Comparison of ENCODE assay signal across 42 mouse cellular contexts in genomic region chr12:102916073-102916472, GRCm38 (mm10). TPM values are rescaled to one million over a fixed set of nuclear protein-coding genes. Genes with fewer than 3 reads are reported as not detected.
"Had no signal": no experiment of that assay in that cellular context is flagged by ENCODE, and none has a peak within 500 bp of the region (broad histone marks: within the 10 kb centered on the region; RNA-seq: fewer than 3 reads in every experiment).

No protein-coding gene starts in this region.

- H3K4me3 ChIP-seq: gastrocnemius, adult 2 months; heart, embryonic 10.5 days; heart, embryonic 12.5 days; hindbrain, embryonic 13.5 days; hindbrain, embryonic 15.5 days; kidney, embryonic 15.5 days; layer of hippocampus, adult 2 months; limb, embryonic 13.5 days; limb, embryonic 15.5 days; liver, embryonic 12.5 days had no signal

- H3K4me2 ChIP-seq: heart, embryonic 12.5 days; hindbrain, embryonic 13.5 days; hindbrain, embryonic 15.5 days; kidney, embryonic 15.5 days; limb, embryonic 13.5 days; limb, embryonic 15.5 days; liver, embryonic 12.5 days had no signal

- H3K4me1 ChIP-seq: heart, embryonic 10.5 days; heart, embryonic 12.5 days; hindbrain, embryonic 13.5 days; hindbrain, embryonic 15.5 days; kidney, embryonic 15.5 days; limb, embryonic 15.5 days; liver, embryonic 12.5 days had no signal

- DNase-seq: forebrain, postnatal 0 days; gastrocnemius, adult 2 months; gastrocnemius, postnatal 10 days; gastrocnemius, postnatal 25 days; heart, adult 18-20 months; heart, postnatal 10 days; heart, postnatal 36 days; kidney, adult 11 months; kidney, adult 2 months; kidney, adult 9 months; kidney, postnatal 14 days; kidney, postnatal 36 days; layer of hippocampus, postnatal 36 days; left cerebral cortex, postnatal 4 days had no signal

- H3K9ac ChIP-seq: forebrain, postnatal 0 days; heart, embryonic 12.5 days; hindbrain, embryonic 13.5 days; hindbrain, embryonic 15.5 days; kidney, embryonic 15.5 days; limb, embryonic 13.5 days; limb, embryonic 15.5 days; liver, embryonic 12.5 days; liver, embryonic 14.5 days had no signal

- H3K27me3 ChIP-seq: hindbrain, embryonic 13.5 days; hindbrain, embryonic 15.5 days; kidney, embryonic 15.5 days; liver, embryonic 12.5 days had no signal

- ATAC-seq: forebrain, postnatal 0 days; hindbrain, postnatal 0 days; inflammation-experienced regulatory T-cells, adult 6 months; liver, embryonic 12.5 days had no signal

- H3K27ac ChIP-seq: gastrocnemius, adult 2 months; heart, embryonic 10.5 days; hindbrain, embryonic 13.5 days; hindbrain, embryonic 15.5 days; hindbrain, postnatal 0 days; kidney, embryonic 15.5 days; kidney, postnatal 0 days; layer of hippocampus, adult 2 months; limb, embryonic 13.5 days; limb, embryonic 15.5 days; liver, embryonic 12.5 days; liver, embryonic 14.5 days had no signal

- H3K36me3 ChIP-seq: heart, embryonic 10.5 days; heart, embryonic 12.5 days; hindbrain, embryonic 13.5 days; hindbrain, embryonic 15.5 days; kidney, embryonic 15.5 days; limb, embryonic 13.5 days; limb, embryonic 15.5 days; liver, embryonic 12.5 days had no signal

- H3K9me3 ChIP-seq: heart, embryonic 10.5 days; heart, embryonic 12.5 days; hindbrain, embryonic 13.5 days; hindbrain, embryonic 15.5 days; kidney, embryonic 15.5 days; limb, embryonic 13.5 days; limb, embryonic 15.5 days; liver, embryonic 12.5 days had no signal

RNA-seq across cellular contexts. Expression of gene Cox8c, which starts 17.0 kb away (rescaled TPM):
- total RNA-seq: forebrain, postnatal 0 days; gastrocnemius, adult 2 months; gastrocnemius, postnatal 10 days; gastrocnemius, postnatal 25 days; gastrocnemius, postnatal 4 days; granulocyte monocyte progenitor cell, adult 5-6 weeks; heart, adult 18-20 months; heart, adult 8-10 months; heart, postnatal 10 days; heart, postnatal 36 days; hematopoietic stem cell, adult 5-6 weeks; hindbrain, postnatal 0 days; layer of hippocampus, adult 2 months; layer of hippocampus, postnatal 10 days; layer of hippocampus, postnatal 36 days; left cerebral cortex, adult 18-20 months; left cerebral cortex, adult 8-10 months; left cerebral cortex, postnatal 10 days; left cerebral cortex, postnatal 25 days; left cerebral cortex, postnatal 4 days; liver, adult 2 months had no signal
- polyA plus RNA-seq: forebrain, postnatal 0 days; frontal cortex, adult 2 months; heart, embryonic 10.5 days; heart, embryonic 12.5 days; heart, embryonic 14.5 days; heart, embryonic 16.5 days; hindbrain, embryonic 11.5 days; hindbrain, embryonic 13.5 days; hindbrain, embryonic 15.5 days; hindbrain, postnatal 0 days; inflammation-experienced regulatory T-cells, adult 6 months; kidney, adult 2 months; kidney, embryonic 15.5 days; kidney, postnatal 0 days; limb, embryonic 13.5 days; limb, embryonic 15.5 days; liver, adult 2 months; liver, embryonic 12.5 days; liver, embryonic 14.5 days; liver, embryonic 16.5 days had no signal

RNA-seq across cellular contexts. Expression of gene Unc79, which starts 32.6 kb away (rescaled TPM):
- total RNA-seq: gastrocnemius, adult 2 months; granulocyte monocyte progenitor cell, adult 5-6 weeks; heart, postnatal 36 days had no signal
